Mouse (Mus musculus): ENCODE results near the gene Lrrc26.
A peak's percentile ranks its signal among the peaks of the same experiment; 100 is the strongest.
"Not testable (repeated sequence)": the region's sequence is repeated elsewhere in the genome, so short reads cannot be mapped to it uniquely, and the experiment has no call there.

Gene Lrrc26

GRCm38 (mm10) chr2:25289651-25290050, at the start of gene Lrrc26:
Gene Lrrc26 (plus strand): TSS chr2:25289915.
- DNase-seq (ENCODE audit: low spot score in 2 of 2): peak; percentile 47 to 51

GRCm38 (mm10) chr2:25240310-25240709, 49.4 kb upstream of the Lrrc26 start:
- DNase-seq (ENCODE audit: low spot score in 2 of 2): no peak

GRCm38 (mm10) chr2:25240723-25241437, 48.8 kb upstream of the Lrrc26 start:
- peak; percentile 43 to 71 for DNase-seq (ENCODE audit: low spot score in 2 of 2)

GRCm38 (mm10) chr2:25241438-25241775, 48.3 kb upstream of the Lrrc26 start:
- DNase-seq (ENCODE audit: low spot score in 2 of 2): no peak

GRCm38 (mm10) chr2:25242101-25242506, 47.6 kb upstream of the Lrrc26 start, which contains the start of the genes Rnf208 and Cysrt1:
Gene Rnf208 (plus strand): TSS chr2:25242255.
Gene Cysrt1 (minus strand): TSS chr2:25242452.
- DNase-seq (ENCODE audit: low spot score in 2 of 2): no peak

- no peak for DNase-seq (ENCODE audit: low spot score in 2 of 2)
These were observed 46.4 kb upstream of the Lrrc26 start for GRCm38 (mm10) chr2:25243342-25243741.

- no peak for DNase-seq (ENCODE audit: low spot score in 2 of 2)
These were observed 45.6 kb upstream of the Lrrc26 start for GRCm38 (mm10) chr2:25244144-25244543.

GRCm38 (mm10) chr2:25246183-25247072, 43.3 kb upstream of the Lrrc26 start, which contains the start of gene AL732309.1:
Gene AL732309.1 (minus strand): TSS chr2:25246863.
- no peak for DNase-seq (ENCODE audit: low spot score in 2 of 2)

- no peak for DNase-seq (ENCODE audit: low spot score in 2 of 2)
These were observed 37.4 kb upstream of the Lrrc26 start for GRCm38 (mm10) chr2:25252331-25252730.

GRCm38 (mm10) chr2:25255284-25255779, 34.4 kb upstream of the Lrrc26 start, which contains the start of gene Tmem203:
Gene Tmem203 (plus strand): TSS chr2:25255439.
- DNase-seq (ENCODE audit: low spot score in 2 of 2): peak; percentile 86

GRCm38 (mm10) chr2:25256443-25257109, 33.1 kb upstream of the Lrrc26 start:
- peak in 1 of 2 experiments; percentile 52 for DNase-seq (ENCODE audit: low spot score in 2 of 2)

GRCm38 (mm10) chr2:25257250-25257649, 32.5 kb upstream of the Lrrc26 start:
- not testable (repeated sequence) for DNase-seq (ENCODE audit: low spot score in 2 of 2)

- DNase-seq (ENCODE audit: low spot score in 2 of 2): no peak
These were observed 30.8 kb upstream of the Lrrc26 start for GRCm38 (mm10) chr2:25258887-25259286.

- no peak for DNase-seq (ENCODE audit: low spot score in 2 of 2)
These were observed 27.8 kb upstream of the Lrrc26 start for GRCm38 (mm10) chr2:25261870-25262269.

GRCm38 (mm10) chr2:25262291-25262767, 27.4 kb upstream of the Lrrc26 start, which contains the start of gene Tprn:
Gene Tprn (plus strand): TSS chr2:25262618.
- peak; percentile 89 to 95 for DNase-seq (ENCODE audit: low spot score in 2 of 2)

- DNase-seq (ENCODE audit: low spot score in 2 of 2): no peak
These were observed 26.7 kb upstream of the Lrrc26 start for GRCm38 (mm10) chr2:25262795-25263622.

- no peak for DNase-seq (ENCODE audit: low spot score in 2 of 2)
These were observed 26.0 kb upstream of the Lrrc26 start for GRCm38 (mm10) chr2:25263623-25264285.

- DNase-seq (ENCODE audit: low spot score in 2 of 2): no peak
These were observed 25.4 kb upstream of the Lrrc26 start for GRCm38 (mm10) chr2:25264286-25264660.

- DNase-seq (ENCODE audit: low spot score in 2 of 2): no peak
These were observed 24.9 kb upstream of the Lrrc26 start for GRCm38 (mm10) chr2:25264851-25265250.

All from urinary bladder, postnatal 36 days (tissue).